Mouse (Mus musculus) hindbrain, embryonic 11.5 days (tissue): ENCODE results near the gene Fam219b. TPM values are rescaled to one million over a fixed set of nuclear protein-coding genes. Genes with fewer than 3 reads are reported as not detected.
A peak's percentile ranks its signal among the peaks of the same experiment; 100 is the strongest.

Experiments
- ATAC-seq: fragments of 200-750 bp; cut with Nextera tagmentation; 2 replicates; pipeline ENCODE4 v1.8.0; 2017; ENCODE audit warnings: mild to moderate bottlenecking, moderate TSS enrichment, moderate library complexity; ENCODE audit not compliant: low FRiP score
- DNase-seq: peaks from one replicate; pipeline ENCODE4 v3.0.0-alpha.2; 2015; ENCODE audit warnings: low spot score
- H3K27ac ChIP-seq: fragments of 300-500 bp; sonication (generic); 2 replicates; pipeline ENCODE4 v1.5.1; 2014; ENCODE audit warnings: mild to moderate bottlenecking, low read depth, low read length
- H3K27me3 ChIP-seq: fragments of 300-500 bp; sonication (generic); 2 replicates; pipeline ENCODE4 v1.6.1; 2014; ENCODE audit warnings: mild to moderate bottlenecking, low read length, moderate library complexity, mixed read lengths; ENCODE audit not compliant: control insufficient read depth, insufficient read depth
- H3K36me3 ChIP-seq: fragments of 300-500 bp; sonication (generic); 2 replicates; pipeline ENCODE4 v1.6.1; 2014; ENCODE audit warnings: mild to moderate bottlenecking, low read length, moderate library complexity, mixed read lengths; ENCODE audit not compliant: control insufficient read depth, insufficient read depth
- H3K4me1 ChIP-seq: fragments of 300-500 bp; sonication (generic); replicated peaks from 2 replicates; pipeline ENCODE4 v1.6.1; 2014; ENCODE audit warnings: low read length, mixed read lengths; ENCODE audit not compliant: control insufficient read depth, insufficient read depth
- H3K4me2 ChIP-seq: fragments of 300-500 bp; sonication (generic); replicated peaks from 2 replicates; pipeline ENCODE4 v1.6.1; 2014; ENCODE audit warnings: mild to moderate bottlenecking, low read depth, low read length
- H3K4me3 ChIP-seq: fragments of 300-500 bp; sonication (generic); 2 replicates; pipeline ENCODE4 v1.5.1; 2014; ENCODE audit warnings: low read depth, low read length
- H3K9ac ChIP-seq: fragments of 300-500 bp; sonication (generic); 2 replicates; pipeline ENCODE4 v1.6.1; 2014; ENCODE audit warnings: low read depth, low read length
- H3K9me3 ChIP-seq: fragments of 300-500 bp; sonication (generic); 2 replicates; pipeline ENCODE4 v1.6.1; 2016; ENCODE audit warnings: low read length; ENCODE audit not compliant: control insufficient read depth
- WGBS: fragments of 180-500 bp; shearing (Covaris S2); extraction: QIAGEN DNeasy Blood & Tissue Kit; methylation state at CpG from one replicate; pipeline ENCODE4 v1.1.7; 2014; 5-methylcytosine and 5-hydroxymethylcytosine counted together
- polyA plus RNA-seq: library from polyadenylated mRNA; unstranded; fragments of >200 nt; fragmentation: Nextera tagmentation; extraction: Ambion mirVana; gene quantifications from 2 replicates; pipeline ENCODE4 v1.2.1, GENCODE M21; 2014

The Fam219b gene
- polyA plus RNA-seq, 1 experiment from 2014 or later = 17.7 TPM

GRCm38 (mm10) chr9:57560861-57561710 lies 23.8 kb downstream of the Fam219b start, which contains the start of gene Scamp2:
Gene Scamp2 (plus strand): TSS chr9:57560943.
- no peaks in the 10 kb centered on the region for H3K9me3 ChIP-seq
- H3K9ac ChIP-seq = peak within 1 kb of the TSS; percentile 68
- peak; percentile 95 for DNase-seq
- no peaks in the 10 kb centered on the region for H3K36me3 ChIP-seq
- peak within 1 kb of the TSS; percentile 72 for H3K27ac ChIP-seq
- ATAC-seq = peak; percentile 100
- peak within 1 kb of the TSS; percentile 65 for H3K4me2 ChIP-seq
- peak within 1 kb of the TSS; percentile 70 for H3K4me3 ChIP-seq
- H3K27me3 ChIP-seq = no peaks in the 10 kb centered on the region
- 1% methylated on average over 35 of the region's 37 CpGs for WGBS
- H3K4me1 ChIP-seq = peaks cover 5% of the 10 kb centered on the region; the same call in 1 of the 2 replicates

DNA sequence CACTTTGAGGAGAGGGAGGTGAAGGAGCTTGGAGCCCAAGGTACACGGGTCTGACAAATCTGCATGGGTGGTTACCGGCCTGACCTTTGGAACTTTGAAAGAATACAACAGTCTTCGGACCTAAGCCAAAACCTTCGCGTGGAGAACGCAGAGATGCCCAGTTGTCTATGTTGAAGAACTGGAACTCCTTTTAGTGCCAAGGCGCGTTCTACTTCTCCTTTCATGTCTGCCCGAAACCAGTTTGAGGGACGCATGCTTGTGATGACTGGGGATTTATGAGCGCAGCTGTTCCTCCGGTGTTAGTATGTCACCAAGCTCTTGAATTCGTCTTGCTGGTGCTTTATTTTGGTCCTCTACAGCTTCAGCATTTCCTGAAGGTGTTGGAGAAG lies 24.4 kb downstream of the Fam219b start:
- H3K9me3 ChIP-seq = no peaks in the 10 kb centered on the region
- no peak overlapping the region for H3K27ac ChIP-seq
- peak overlapping the region; percentile 65 for H3K4me2 ChIP-seq
- 83% methylated on average over 13 of the region's 13 CpGs for WGBS
- no peaks in the 10 kb centered on the region for H3K36me3 ChIP-seq
- no peak overlapping the region; the same call in 1 of the 2 replicates for H3K9ac ChIP-seq
- peaks cover 5% of the 10 kb centered on the region; the same call in 1 of the 2 replicates for H3K4me1 ChIP-seq
- DNase-seq = no peak
- no peaks in the 10 kb centered on the region for H3K27me3 ChIP-seq
- peak overlapping the region; percentile 70 for H3K4me3 ChIP-seq
- ATAC-seq = no peak

GRCm38 (mm10) chr9:57562896-57563372 lies 25.6 kb downstream of the Fam219b start:
- Histone ChIP-seq H3K27me3 (no peaks in the 10 kb centered on the region), H3K9ac (no peak overlapping the region), H3K9me3 (no peaks in the 10 kb centered on the region), H3K4me3 (no peak overlapping the region), H3K36me3 (no peaks in the 10 kb centered on the region), H3K4me1 (peaks cover 5% of the 10 kb centered on the region; the same call in 1 of the 2 replicates), H3K4me2 (no peak overlapping the region), H3K27ac (no peak overlapping the region)
- WGBS = 76% methylated on average over 4 of the region's 4 CpGs
- ATAC-seq = no peak
- DNase-seq = no peak

DNA sequence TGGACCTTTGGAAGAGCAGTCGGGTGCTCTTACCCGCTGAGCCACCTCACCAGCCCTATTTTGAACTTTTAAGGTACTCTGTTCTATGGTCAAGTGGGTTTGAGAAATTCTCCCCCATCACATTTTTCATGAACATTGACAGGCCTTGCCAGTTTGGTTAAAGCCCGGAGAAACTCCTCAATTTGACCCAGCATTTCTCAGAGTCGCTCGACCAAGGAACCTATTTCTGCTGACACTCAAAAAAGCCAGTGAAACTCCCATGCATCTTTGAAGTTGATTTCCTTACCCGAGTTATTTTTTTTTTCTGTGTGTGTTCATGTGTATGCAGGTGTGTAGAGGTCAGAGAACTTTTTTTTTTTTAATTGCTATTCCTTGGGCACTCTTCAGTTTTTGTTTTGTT lies 27.3 kb downstream of the Fam219b start:
- no peak overlapping the region for H3K27ac ChIP-seq
- H3K9me3 ChIP-seq = no peaks in the 10 kb centered on the region
- DNase-seq (no peak), ATAC-seq (no peak)
- no peak overlapping the region for H3K4me2 ChIP-seq
- H3K9ac ChIP-seq = no peak overlapping the region
- no peak overlapping the region for H3K4me3 ChIP-seq
- 92% methylated on average over 6 of the region's 6 CpGs for WGBS
- H3K4me1 ChIP-seq = peaks cover 5% of the 10 kb centered on the region; the same call in 1 of the 2 replicates
- 0 out of 2 replicates have a peak, but pooled peaks cover 4% of the 10 kb centered on the region for H3K36me3 ChIP-seq
- H3K27me3 ChIP-seq = no peaks in the 10 kb centered on the region

GRCm38 (mm10) chr9:57565741-57566221 lies 28.5 kb downstream of the Fam219b start:
- no peak overlapping the region for H3K9ac ChIP-seq
- peaks cover 5% of the 10 kb centered on the region; the same call in 1 of the 2 replicates for H3K4me1 ChIP-seq
- no peak for DNase-seq
- no peak overlapping the region for H3K4me3 ChIP-seq
- 64% methylated on average over 10 of the region's 10 CpGs for WGBS
- H3K27me3 ChIP-seq = no peaks in the 10 kb centered on the region
- no peaks in the 10 kb centered on the region for H3K9me3 ChIP-seq
- H3K36me3 ChIP-seq = 0 out of 2 replicates have a peak, but pooled peaks cover 4% of the 10 kb centered on the region
- no peak overlapping the region for H3K4me2 ChIP-seq
- ATAC-seq = no peak
- H3K27ac ChIP-seq = no peak overlapping the region

- Histone ChIP-seq H3K27ac (no peak overlapping the region), H3K27me3 (no peaks in the 10 kb centered on the region), H3K36me3 (0 out of 2 replicates have a peak, but pooled peaks cover 4% of the 10 kb centered on the region), H3K4me1 (no peaks in the 10 kb centered on the region), H3K4me2 (no peak overlapping the region), H3K9me3 (no peaks in the 10 kb centered on the region), H3K4me3 (no peak overlapping the region), H3K9ac (no peak overlapping the region)
- ATAC-seq (no peak), DNase-seq (no peak)
- 62% methylated on average over 8 of the region's 8 CpGs for WGBS
Observed at GRCm38 (mm10) chr9:57566846-57567245, 29.5 kb downstream of the Fam219b start.

GRCm38 (mm10) chr9:57568500-57568899 lies 31.2 kb downstream of the Fam219b start:
- no peak overlapping the region for H3K4me3 ChIP-seq
- H3K27me3 ChIP-seq = no peaks in the 10 kb centered on the region
- H3K9me3 ChIP-seq = no peaks in the 10 kb centered on the region
- DNase-seq (no peak), ATAC-seq (no peak)
- H3K36me3 ChIP-seq = 0 out of 2 replicates have a peak, but pooled peaks cover 4% of the 10 kb centered on the region
- 89% methylated on average over 6 of the region's 6 CpGs for WGBS
- no peaks in the 10 kb centered on the region for H3K4me1 ChIP-seq
- H3K4me2 ChIP-seq = no peak overlapping the region
- H3K9ac ChIP-seq = no peak overlapping the region
- no peak overlapping the region for H3K27ac ChIP-seq

- no peak overlapping the region for H3K4me3 ChIP-seq
- no peak for DNase-seq
- H3K4me2 ChIP-seq = no peak overlapping the region
- H3K9me3 ChIP-seq = no peaks in the 10 kb centered on the region
- H3K9ac ChIP-seq = no peak overlapping the region
- H3K27ac ChIP-seq = no peak overlapping the region
- peaks cover 2% of the 10 kb centered on the region; the same call in 1 of the 2 replicates for H3K36me3 ChIP-seq
- ATAC-seq = no peak
- no peaks in the 10 kb centered on the region for H3K27me3 ChIP-seq
- H3K4me1 ChIP-seq = no peaks in the 10 kb centered on the region
Observed at GRCm38 (mm10) chr9:57574397-57574796, 37.1 kb downstream of the Fam219b start.
